Mouse (Mus musculus) hindbrain, embryonic 14.5 days (tissue): ENCODE measurements around the gene Paf1. TPM values are rescaled to one million over a fixed set of nuclear protein-coding genes. Genes with fewer than 3 reads are reported as not detected.
"Not testable (repeated sequence)": the region's sequence is repeated elsewhere in the genome, so short reads cannot be mapped to it uniquely, and the experiment has no call there.

Experiments
- ATAC-seq: fragments of 200-750 bp; cut with Nextera tagmentation; 2 replicates; pipeline ENCODE4 v1.8.0; 2017; ENCODE audit warnings: moderate number of reproducible peaks, mild to moderate bottlenecking, moderate TSS enrichment, moderate library complexity; ENCODE audit not compliant: low FRiP score
- DNase-seq: peaks from one replicate; pipeline ENCODE4 v3.0.0-alpha.2; 2015; ENCODE audit warnings: low spot score
- H3K27ac ChIP-seq: fragments of 300-500 bp; sonication (generic); 2 replicates; pipeline ENCODE4 v1.5.1; 2014; ENCODE audit warnings: mild to moderate bottlenecking, moderate library complexity
- H3K27me3 ChIP-seq: fragments of 300-500 bp; sonication (generic); 2 replicates; pipeline ENCODE4 v1.6.1; 2014; ENCODE audit warnings: mild to moderate bottlenecking, low read length, mixed read lengths; ENCODE audit not compliant: control insufficient read depth, insufficient read depth
- H3K36me3 ChIP-seq: fragments of 300-500 bp; sonication (generic); replicated peaks from 2 replicates; pipeline ENCODE4 v1.6.1; 2014; ENCODE audit not compliant: control insufficient read depth, insufficient read depth
- H3K4me1 ChIP-seq: fragments of 300-500 bp; sonication (generic); replicated peaks from 2 replicates; pipeline ENCODE4 v1.6.1; 2014; ENCODE audit warnings: antibody characterized with exemption, low read length, mixed read lengths; ENCODE audit not compliant: control insufficient read depth, insufficient read depth
- H3K4me2 ChIP-seq: fragments of 300-500 bp; sonication (generic); replicated peaks from 2 replicates; pipeline ENCODE4 v1.6.1; 2014; ENCODE audit warnings: mild to moderate bottlenecking, moderate library complexity
- H3K4me3 ChIP-seq: fragments of 300-500 bp; sonication (generic); replicated peaks from 2 replicates; pipeline ENCODE4 v1.5.1; 2014; ENCODE audit warnings: mild to moderate bottlenecking, low read length
- H3K9ac ChIP-seq: fragments of 300-500 bp; sonication (generic); 2 replicates; pipeline ENCODE4 v1.6.1; 2014
- H3K9me3 ChIP-seq: fragments of 300-500 bp; sonication (generic); 2 replicates; pipeline ENCODE4 v1.6.1; 2016; ENCODE audit warnings: low read length; ENCODE audit not compliant: control insufficient read depth
- WGBS: fragments of 180-500 bp; shearing (Covaris S2); extraction: QIAGEN DNeasy Blood & Tissue Kit; methylation state at CpG from one replicate; pipeline ENCODE4 v1.1.7; 2014; 5-methylcytosine and 5-hydroxymethylcytosine counted together
- polyA plus RNA-seq: library from polyadenylated mRNA; unstranded; fragments of >200 nt; fragmentation: Nextera tagmentation; extraction: Ambion mirVana; gene quantifications from 2 replicates; pipeline ENCODE4 v1.2.1, GENCODE M21; 2014

The Paf1 gene
- polyA plus RNA-seq, 1 experiment from 2014 or later, result 73.9 TPM

- H3K9ac ChIP-seq, result peak overlapping the region; percentile 39
- H3K9me3 ChIP-seq, result no peaks in the 10 kb centered on the region
- no peaks in the 10 kb centered on the region for H3K27me3 ChIP-seq
- peak overlapping the region; percentile 42 for H3K4me2 ChIP-seq
- ATAC-seq (no peak), DNase-seq (no peak)
- peak overlapping the region; percentile 76 for H3K27ac ChIP-seq
- 11% methylated on average over 19 of the region's 20 CpGs for WGBS
- 0 out of 2 replicates have a peak overlapping the region, but pooled peaks have one; percentile 1 for H3K4me3 ChIP-seq
- H3K4me1 ChIP-seq, result peaks cover 29% of the 10 kb centered on the region
- peaks cover 14% of the 10 kb centered on the region; the same call in 1 of the 2 replicates for H3K36me3 ChIP-seq
Observed at GRCm38 (mm10) chr7:28381938-28382337, 10.8 kb upstream of the Paf1 start.

- Histone ChIP-seq H3K27me3 (no peaks in the 10 kb centered on the region), H3K4me1 (peaks cover 29% of the 10 kb centered on the region), H3K9me3 (no peaks in the 10 kb centered on the region), H3K4me2 (peak overlapping the region; percentile 42), H3K27ac (no peak overlapping the region; the same call in 1 of the 2 replicates), H3K36me3 (peaks cover 16% of the 10 kb centered on the region; the same call in 1 of the 2 replicates), H3K9ac (no peak overlapping the region), H3K4me3 (no peak overlapping the region)
- ATAC-seq (no peak), DNase-seq (no peak)
- WGBS, result 63% methylated on average over 10 of the region's 12 CpGs
Observed at GRCm38 (mm10) chr7:28382347-28382951, 10.3 kb upstream of the Paf1 start.

GRCm38 (mm10) chr7:28382981-28383396 lies 9.8 kb upstream of the Paf1 start:
- Histone ChIP-seq H3K4me2 (0 out of 2 replicates have a peak overlapping the region, but pooled peaks have one; percentile 42), H3K4me1 (peaks cover 27% of the 10 kb centered on the region), H3K36me3 (peaks cover 22% of the 10 kb centered on the region), H3K9me3 (no peaks in the 10 kb centered on the region), H3K27ac (no peak overlapping the region; the same call in 1 of the 2 replicates), H3K9ac (no peak overlapping the region), H3K4me3 (no peak overlapping the region), H3K27me3 (no peaks in the 10 kb centered on the region)
- 73% methylated on average over 11 of the region's 11 CpGs for WGBS
- DNase-seq (no peak), ATAC-seq (no peak)

GRCm38 (mm10) chr7:28383606-28384005 lies 9.1 kb upstream of the Paf1 start:
- Histone ChIP-seq H3K4me2 (no peak overlapping the region), H3K9me3 (no peaks in the 10 kb centered on the region), H3K4me3 (no peak overlapping the region), H3K27me3 (no peaks in the 10 kb centered on the region), H3K9ac (no peak overlapping the region), H3K36me3 (peaks cover 28% of the 10 kb centered on the region), H3K4me1 (peaks cover 20% of the 10 kb centered on the region), H3K27ac (no peak overlapping the region)
- DNase-seq (no peak), ATAC-seq (no peak)
- WGBS, result 86% methylated on average over 4 of the region's 4 CpGs

GRCm38 (mm10) chr7:28384162-28384561 lies 8.6 kb upstream of the Paf1 start:
- no peak for DNase-seq
- 85% methylated on average over 6 of the region's 6 CpGs for WGBS
- Histone ChIP-seq H3K4me1 (peaks cover 17% of the 10 kb centered on the region), H3K27me3 (no peaks in the 10 kb centered on the region), H3K27ac (no peak overlapping the region), H3K9me3 (no peaks in the 10 kb centered on the region), H3K9ac (no peak overlapping the region), H3K4me3 (no peak overlapping the region), H3K4me2 (no peak overlapping the region), H3K36me3 (peaks cover 34% of the 10 kb centered on the region)
- ATAC-seq, result no peak

- H3K9ac ChIP-seq, result no peak overlapping the region
- H3K36me3 ChIP-seq, result peaks cover 43% of the 10 kb centered on the region
- no peak overlapping the region for H3K27ac ChIP-seq
- no peak overlapping the region for H3K4me3 ChIP-seq
- 93% methylated on average over 9 of the region's 9 CpGs for WGBS
- no peaks in the 10 kb centered on the region for H3K9me3 ChIP-seq
- peaks cover 17% of the 10 kb centered on the region for H3K4me1 ChIP-seq
- H3K4me2 ChIP-seq, result no peak overlapping the region
- ATAC-seq (no peak), DNase-seq (no peak)
- no peaks in the 10 kb centered on the region for H3K27me3 ChIP-seq
Observed at GRCm38 (mm10) chr7:28385196-28385595, 7.6 kb upstream of the Paf1 start.

- Histone ChIP-seq H3K36me3 (peaks cover 51% of the 10 kb centered on the region), H3K9me3 (no peaks in the 10 kb centered on the region), H3K27me3 (no peaks in the 10 kb centered on the region), H3K27ac (no peak overlapping the region), H3K4me2 (no peak overlapping the region), H3K9ac (no peak overlapping the region), H3K4me1 (peaks cover 15% of the 10 kb centered on the region), H3K4me3 (no peak overlapping the region)
- ATAC-seq, result no peak
- WGBS, result 91% methylated on average over 7 of the region's 7 CpGs
- DNase-seq, result no peak
Observed at GRCm38 (mm10) chr7:28386007-28386406, 6.7 kb upstream of the Paf1 start.

- Histone ChIP-seq H3K4me1 (peaks cover 14% of the 10 kb centered on the region), H3K36me3 (peaks cover 51% of the 10 kb centered on the region)
Observed at GRCm38 (mm10) chr7:28386462-28386861, 6.3 kb upstream of the Paf1 start.

GRCm38 (mm10) chr7:28386877-28387276 lies 5.9 kb upstream of the Paf1 start:
- not testable (repeated sequence) for ATAC-seq, H3K4me3 ChIP-seq, H3K27me3 ChIP-seq, H3K27ac ChIP-seq, DNase-seq, H3K9me3 ChIP-seq, H3K9ac ChIP-seq, H3K4me2 ChIP-seq
- Histone ChIP-seq H3K4me1 (peaks cover 14% of the 10 kb centered on the region), H3K36me3 (peaks cover 51% of the 10 kb centered on the region)
- WGBS, result 93% methylated on average over 6 of the region's 6 CpGs

More at GRCm38 (mm10) chr7:28386462-28386861, 6.3 kb upstream of the Paf1 start:
- Histone ChIP-seq H3K27me3 (no peaks in the 10 kb centered on the region), H3K27ac (no peak overlapping the region), H3K4me3 (no peak overlapping the region), H3K9ac (0 out of 2 replicates have a peak overlapping the region, but pooled peaks have one; percentile 20), H3K9me3 (no peaks in the 10 kb centered on the region), H3K4me2 (no peak overlapping the region)
- WGBS, result 17% methylated on average over 4 of the region's 4 CpGs
- ATAC-seq (peak; percentile 72), DNase-seq (peak; percentile 85)
